Mouse (Mus musculus): ENCODE measurements around the gene Wdr26.

Wdr26 gene

DNA sequence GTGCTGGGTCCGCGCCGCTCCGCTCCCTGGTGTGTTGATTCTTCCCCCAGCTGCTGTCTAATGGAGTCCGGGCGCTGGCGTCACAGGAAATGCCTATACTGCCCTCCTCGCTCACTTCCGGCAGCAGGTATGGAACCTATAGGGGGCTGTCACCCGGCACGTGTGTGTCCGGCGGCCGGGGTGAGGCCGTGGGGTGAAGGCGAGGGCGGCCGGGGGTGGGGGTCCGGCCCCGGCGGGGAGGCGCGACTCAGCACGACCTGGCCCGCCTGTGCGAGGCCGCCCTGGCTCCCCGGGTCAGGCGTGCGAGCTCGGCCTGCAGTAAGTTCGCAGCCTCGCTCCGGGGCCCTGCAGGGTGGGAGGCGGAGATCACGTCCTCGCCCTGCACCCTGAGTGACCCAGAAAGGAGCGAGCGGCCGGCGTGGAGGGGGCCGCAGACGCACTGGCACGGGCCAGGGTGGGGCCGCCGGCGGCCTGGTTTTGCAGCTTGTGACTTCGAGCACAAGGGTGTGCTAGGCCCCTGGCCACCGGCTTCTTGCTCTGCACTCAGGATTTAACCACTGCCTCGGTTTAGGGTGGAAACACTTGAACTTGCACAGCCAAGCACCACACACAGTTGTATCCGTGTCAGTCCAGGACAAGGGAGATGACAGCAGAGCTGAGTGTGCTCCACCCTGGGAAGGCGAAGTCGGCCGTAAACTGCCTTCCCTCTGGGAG, at the start of gene Wdr26:
Gene Wdr26, minus strand, starts transcription at position 82 of the 714 bp plus-strand sequence.
- DNase-seq, result peak; percentile 94

DNA sequence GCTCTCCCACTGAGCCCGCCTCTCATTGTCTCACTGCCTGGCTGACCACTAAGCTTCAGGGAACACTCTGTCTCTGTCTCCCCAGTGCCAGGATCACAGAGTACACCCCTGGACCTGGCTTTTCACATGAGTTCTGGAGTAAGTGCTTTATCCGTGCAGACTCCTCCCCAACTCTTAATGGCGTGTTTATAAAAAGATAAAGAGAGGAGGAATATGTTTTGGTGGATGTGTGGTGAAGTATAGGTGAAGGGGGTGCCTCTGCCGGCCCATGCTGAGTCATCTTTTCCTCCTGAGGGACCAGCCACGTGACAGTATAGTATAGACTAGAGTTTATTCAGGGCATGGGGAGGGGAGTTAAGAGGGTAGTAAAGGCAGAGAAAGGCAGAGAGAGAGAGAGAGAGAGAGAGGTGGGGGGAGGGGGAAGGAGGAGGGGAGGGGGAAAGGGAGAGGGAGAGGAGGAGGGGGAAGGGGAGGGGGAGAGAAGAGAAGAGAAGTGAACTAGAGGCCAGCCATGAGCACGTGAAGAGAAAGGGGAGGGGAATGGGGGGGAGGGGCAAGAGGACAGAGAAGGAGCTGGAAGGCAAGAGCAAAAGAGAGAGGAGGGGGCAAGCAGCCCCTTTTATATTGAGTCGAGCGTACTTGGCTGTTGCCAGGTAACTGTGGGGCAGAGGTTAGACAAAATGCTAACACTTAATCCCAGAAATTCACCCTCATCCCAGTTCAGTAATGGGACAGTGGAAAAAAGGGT, 49.3 kb upstream of the Wdr26 start:
- peak; percentile 37 for DNase-seq

DNA sequence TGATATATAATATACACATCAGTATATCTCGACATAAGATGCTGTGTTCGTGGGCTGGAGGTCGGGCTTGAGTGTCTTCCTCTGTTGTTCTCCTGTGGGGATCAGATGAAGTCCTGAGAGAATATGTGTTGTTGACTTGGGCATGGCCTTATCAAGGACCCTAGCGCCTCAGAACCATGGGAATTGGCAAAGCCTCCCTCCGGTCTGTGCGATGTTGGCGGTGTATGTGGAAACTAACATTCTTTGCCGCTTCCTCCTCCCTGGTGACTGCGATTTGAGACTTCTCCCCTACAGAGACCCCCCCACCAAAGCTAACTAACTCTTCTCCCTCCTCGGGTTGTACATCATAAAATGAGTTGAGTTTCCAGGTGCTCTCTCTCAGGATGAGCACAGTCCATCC, 48.6 kb upstream of the Wdr26 start:
- no peak for DNase-seq

DNA sequence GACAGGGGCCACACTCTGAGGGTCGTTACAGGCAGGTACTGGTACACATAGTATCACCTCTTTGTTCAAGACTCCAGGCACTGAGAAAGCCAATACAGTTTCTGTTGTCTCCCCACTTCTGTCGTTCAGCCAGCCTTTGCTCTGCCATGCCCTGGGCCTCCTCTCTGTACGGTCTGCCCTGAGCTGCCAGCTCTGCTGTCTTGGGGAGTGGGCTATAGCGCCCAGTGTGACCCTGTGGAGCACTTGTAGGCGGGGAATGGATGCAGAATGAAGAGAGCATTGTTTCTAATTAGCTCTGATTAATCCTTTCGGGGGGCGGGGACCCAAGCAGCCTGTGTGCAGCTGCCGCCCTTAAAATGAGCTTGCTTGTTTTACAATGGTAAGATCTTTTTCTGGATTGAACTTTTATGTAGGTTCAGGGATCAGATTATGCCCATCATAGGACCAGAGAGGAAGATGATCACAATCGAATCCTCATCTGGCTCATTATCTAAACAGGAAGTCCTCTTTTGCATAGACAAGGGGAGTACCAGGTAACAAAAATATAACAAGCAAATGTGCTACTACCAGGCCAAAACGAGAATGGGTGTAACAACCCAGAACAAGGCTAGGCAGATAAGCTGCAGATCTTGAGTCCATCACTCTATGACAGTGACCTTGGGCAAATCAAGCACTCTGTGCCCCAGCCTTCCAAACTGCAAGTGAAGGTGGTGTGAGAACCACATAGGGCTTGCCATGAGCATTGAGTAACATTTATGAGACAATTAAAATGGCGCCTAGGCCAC, 48.0 kb upstream of the Wdr26 start:
- no peak for DNase-seq

DNA sequence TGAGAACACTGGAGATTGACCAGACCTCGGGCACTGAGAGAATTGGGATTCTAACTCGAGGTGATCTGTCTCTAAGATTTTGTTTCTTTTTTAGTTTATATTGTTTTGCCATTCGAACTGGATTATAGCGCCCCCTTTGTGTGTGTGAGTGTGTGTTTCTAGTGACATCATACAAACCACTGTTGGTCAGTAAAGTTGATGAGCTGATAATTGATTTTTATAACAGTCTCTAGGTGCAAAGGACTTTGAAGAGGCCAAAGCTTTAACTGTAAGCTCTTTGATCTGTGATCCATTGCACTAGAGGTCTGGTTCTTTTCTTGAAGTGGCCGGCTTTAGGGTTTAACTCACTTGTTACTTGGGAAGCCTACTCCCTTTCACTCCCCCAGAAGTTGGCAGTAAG, 47.3 kb upstream of the Wdr26 start:
- DNase-seq, result no peak

DNA sequence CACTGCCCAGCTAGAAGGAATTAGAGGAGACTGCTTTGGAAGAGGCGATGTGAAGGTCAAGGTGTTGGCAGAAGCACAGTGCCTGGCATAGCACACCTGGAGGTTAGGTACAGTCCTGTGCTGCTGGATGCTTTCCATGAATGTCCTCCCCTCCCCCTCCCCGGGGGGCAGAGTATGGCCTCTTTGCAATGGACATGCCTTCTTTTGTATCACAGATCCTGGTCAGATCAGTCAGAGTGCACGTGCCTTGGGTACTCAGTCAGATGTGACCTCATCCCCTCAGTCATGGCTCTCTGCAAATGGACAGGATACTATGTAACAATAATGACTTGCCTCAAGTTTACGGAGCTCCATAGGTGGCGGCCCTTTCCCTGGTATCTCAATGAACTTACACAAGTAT, 46.8 kb upstream of the Wdr26 start:
- no peak for DNase-seq

DNA sequence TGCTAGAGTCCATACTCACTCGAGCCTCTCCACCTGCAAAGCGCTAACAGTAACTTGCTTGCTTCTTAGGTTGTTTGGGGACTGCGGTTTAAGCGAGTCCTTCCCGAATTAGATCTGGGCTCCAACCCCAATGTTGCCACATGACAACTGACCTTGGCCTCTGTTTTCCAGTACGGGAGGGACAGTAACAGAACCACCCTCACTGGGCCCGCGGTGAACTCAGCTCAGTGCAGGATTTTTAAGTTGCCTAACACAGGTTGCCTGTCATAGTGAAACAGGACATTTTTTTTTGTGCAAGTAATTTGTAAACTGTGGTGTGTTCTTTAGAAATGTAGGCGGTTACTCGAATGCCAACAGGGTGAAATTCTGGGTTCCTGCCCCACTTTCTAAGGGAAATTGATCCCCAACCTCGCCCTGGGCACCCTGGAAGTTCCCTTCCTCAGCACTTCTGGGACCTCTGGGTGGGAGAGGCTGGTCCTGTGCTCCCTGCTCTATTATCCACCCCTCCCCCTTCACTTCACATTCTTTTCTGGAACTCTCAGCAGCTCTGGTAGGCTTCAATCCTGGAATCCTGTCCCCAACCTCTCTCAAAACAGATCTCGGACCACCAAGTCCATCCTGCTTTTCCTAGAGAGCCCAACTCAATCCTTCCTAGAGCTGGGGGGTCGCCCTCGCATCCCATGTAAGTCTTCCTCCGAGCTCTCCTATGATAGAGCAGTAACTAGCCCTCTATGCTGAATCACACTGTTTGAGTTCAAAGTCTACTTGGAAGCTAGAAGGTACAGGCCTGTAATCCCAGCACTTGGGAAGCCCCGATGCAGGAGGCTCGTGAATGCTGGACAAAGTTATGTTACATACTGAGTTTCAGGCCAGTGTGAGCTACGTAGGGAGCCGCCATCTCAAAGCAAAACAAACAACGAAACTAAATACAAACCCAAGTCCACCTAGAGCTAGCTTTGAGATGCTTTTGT, 46.1 kb upstream of the Wdr26 start:
- no peak for DNase-seq

DNA sequence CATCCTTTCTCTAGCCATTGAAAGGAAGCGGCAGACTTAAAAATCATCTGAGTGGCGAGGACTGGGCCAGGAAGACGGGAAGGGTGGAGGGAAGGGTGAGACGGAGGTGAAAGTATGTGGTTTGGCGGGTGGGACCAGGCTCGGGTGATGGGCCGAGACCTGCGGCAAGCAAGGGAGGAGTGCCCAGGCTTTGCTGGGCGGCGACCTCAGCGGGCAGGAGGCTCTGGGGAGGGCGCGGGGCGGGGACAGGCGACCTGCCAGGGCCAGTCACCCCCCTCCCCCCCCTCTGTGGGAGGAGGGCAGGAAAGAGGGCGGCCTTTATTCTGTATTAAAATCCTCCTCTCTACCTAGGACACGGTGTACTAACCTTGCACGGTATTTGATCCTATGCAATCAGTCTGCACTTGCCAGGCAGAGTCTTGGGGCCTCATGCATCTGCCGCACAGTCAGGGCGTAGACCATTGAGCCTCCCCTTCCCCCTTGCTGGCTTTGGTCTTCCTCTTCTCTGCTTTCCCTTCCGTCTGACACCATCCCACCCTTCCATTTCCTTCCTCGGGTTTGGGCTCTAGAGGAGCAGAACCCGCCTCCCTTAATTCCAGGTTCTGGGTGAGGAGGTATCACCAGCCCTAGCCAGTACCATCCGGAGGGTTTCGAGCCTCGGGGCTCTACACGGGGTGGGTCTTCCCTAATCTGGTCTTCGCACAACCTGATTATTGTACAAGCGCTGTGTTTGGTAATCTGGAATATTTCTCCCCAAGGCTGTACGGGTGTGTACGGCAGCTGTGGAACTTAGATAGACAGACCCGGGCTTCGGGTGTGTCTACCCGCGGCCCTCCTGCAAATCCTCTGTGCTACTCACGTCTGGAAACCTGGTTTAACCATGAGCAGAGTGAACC, 45.1 kb upstream of the Wdr26 start:
- peak; percentile 71 for DNase-seq

DNA sequence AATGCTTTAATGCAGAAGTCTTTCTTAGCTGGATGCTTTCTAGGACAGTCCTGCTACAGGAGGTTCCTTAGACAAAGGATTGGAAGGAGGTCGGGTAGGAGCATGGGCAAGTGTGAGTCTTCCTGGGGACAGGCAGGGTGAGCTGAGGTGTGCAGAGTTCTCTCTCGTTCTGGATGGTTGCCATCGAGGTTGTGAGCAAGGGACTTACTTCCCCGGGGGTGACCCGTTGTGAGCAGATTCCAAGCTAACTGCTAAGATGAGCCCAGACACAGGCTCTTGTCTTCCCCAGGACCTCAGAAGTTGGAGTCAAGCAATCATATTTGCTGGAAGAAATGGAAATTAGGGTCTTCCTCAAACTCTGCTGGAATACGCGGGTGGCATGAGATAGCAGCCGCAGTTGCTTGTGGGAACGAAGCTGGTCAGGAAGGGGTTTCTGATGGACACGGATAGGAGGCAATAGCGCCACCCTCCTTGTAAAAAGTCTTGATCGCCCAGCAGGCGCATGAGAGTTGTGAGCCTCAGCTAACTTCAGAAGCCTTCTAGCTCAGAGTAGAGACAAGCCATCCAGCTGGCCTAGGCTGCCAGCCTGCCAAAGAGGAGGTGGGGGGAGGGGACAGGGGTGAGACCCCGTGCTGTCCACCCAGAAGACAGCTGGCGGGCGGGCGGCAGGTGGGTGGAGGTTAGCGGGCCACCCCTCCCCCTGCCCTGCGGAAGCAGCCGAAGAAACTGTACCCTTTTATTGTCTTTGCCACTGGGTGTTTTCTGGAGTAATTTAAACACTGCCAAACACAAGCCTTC, 44.3 kb upstream of the Wdr26 start:
- peak; percentile 85 for DNase-seq

DNA sequence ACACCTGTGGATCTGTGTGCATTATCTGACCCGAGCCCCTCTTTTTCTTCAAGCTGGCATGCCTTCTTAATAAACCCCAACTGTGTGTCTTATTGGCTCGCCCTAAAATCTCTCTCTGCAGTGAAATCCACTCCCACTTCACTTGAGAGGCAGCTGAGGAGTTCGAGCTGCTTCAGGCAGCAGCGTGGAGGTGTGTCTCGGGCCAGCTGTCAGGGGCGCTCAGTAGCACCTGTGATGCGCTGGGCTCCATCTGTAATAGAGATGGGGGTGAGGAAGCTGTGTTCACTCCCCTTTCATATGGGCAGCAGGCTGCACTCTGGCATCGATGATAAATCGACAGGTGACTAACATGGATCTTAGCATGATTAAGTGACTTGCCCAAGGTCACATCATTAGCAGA, 43.6 kb upstream of the Wdr26 start:
- DNase-seq, result no peak

DNA sequence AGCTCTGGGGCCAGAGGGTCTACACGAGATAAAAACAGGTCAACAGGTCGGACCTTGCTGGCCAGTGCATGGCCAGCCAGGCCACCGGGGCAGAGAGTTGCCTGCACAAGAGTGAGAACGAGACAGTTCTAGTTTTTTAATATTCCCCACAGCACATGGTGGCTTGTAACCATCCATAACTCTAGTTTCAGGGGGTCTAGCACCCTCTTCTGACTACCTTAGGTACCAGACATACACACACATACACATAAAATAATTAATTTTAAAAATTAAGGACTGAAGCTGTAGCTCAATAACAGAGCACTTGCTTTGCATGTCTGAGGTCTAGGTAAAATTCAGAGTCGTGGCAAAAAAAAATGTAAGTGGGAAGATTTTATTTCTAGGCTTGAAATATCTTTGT, 39.8 kb upstream of the Wdr26 start:
- no peak for DNase-seq

DNA sequence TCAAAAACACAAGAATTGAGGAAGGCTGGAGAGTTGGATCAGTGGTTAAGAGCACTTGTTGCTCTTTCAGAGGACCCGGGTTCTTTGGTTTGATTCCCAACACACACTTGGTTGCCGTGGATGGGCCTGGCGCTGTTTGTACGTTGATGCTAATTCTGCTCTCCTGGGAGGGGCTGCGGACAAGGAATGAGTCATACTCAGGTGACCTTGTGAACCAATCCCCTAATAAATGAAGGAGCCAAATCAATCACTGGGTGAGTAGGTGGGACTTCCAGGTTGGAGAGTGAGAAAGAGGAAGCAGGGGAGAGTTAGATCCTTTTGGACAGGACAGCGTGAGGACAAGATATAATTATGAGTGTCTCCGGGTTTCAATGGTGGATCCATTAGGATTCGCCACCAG, 39.2 kb upstream of the Wdr26 start:
- no peak for DNase-seq

DNA sequence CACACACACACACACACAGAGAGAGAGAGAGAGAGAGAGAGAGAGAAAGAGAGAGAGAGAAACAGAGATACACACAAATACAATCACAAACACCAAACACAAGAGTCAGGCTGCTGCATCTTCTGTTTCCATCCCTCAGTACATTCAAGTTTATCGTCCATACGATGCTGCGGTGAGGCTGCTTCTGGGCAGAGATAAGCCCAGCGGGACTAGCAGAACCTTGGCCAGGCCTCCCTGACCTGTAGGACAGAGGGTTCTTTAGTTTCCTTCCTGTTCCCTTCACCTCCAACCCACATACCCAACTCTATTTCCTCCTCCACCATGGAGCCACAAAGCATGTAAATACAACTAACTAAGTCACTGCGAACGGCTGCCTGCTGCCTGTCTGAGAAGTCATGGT, 37.7 kb upstream of the Wdr26 start:
- no peak for DNase-seq

DNA sequence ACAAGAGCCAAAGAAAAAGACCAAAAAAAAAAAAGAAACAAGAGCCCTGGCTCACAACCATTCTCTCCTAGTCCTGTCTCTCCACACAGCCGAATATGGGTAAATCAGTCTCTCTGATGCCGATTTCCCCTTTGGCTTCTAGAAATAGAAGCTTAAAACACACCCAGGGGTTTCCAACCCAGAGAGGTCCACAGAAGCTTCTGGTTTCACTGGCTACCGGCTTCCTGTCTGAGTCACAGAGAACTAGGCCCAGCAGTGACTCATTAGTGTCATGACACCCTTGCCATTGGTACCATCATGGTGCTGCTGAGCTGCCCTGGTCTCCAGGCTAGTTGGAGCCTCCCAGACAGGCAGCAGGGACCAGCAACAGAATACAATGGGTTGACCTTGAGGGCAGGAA, 35.4 kb upstream of the Wdr26 start:
- DNase-seq, result no peak

DNA sequence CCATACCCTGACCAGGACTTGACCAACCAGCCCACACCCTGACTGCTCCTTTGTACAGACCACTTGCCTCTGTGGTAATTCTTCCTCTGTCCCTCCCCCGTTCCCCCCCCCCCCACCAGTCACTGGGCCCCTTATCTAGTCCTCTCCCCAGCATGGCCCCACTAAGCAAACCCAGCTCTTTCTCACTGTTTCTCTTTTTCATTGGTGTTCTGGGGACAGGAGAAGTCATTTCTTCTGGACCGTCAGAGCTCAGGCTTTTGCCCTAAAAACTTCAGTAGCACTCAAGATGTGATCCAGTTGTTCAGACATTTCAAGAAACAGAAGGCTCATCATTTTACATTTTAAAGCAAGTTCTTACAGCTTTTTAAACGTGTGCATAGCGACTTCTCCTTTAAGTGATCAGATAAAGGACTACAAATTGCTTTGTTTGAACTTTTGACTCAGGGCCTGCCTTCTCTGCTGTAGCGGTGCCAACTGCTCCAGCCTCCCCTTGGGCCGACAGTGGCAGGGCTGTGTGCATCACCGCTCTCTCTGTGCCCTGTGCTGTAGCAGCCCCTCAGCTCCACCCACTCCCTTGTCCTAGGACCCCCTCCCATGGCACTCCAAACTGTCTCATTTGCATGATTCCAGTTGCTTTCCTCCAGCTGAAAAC, 34.8 kb upstream of the Wdr26 start:
- no peak for DNase-seq

DNA sequence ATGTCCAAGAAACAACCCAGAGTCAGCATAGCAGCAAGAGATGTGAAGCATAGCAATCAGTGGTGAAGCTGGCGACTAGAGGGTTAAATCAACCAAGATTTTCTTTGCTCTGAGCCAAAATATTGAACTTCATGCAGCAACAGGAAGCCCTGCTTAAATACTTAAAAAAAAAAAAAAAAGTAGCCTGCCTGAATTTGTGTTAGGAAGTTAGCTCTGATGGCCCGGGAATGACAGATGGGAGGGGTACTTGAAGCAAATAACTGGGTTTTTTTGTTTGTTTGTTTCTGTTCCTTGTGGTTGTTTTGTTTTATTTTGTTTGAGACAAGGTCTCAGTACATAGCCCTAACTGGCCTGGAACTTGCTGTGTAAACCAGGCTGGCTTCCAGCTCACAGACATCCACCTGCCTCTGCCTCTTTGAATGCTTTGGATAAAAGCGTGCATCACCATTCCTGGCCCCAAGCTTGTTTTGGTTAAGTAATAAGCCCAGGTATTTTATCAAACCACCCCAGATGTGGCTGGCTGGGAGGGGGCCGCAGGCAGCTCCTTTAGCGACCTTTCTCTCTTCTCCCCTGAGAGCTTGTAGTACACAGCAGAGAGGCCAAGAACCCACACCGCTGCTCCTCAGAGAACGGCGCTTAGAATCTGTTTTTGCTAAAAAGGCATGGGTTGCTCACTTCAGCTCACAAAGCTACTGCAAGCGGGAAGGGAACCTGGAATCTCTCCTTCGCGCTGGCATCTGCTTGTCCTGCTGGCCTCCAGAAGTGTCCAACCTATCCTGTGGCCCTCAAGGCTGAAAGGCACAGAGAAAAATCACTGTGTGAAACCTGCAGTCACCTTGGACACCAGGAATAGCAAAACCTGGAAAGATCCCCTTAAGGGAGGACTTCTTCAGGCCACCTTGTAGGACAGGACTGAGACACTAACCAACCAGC, 34.0 kb upstream of the Wdr26 start:
- DNase-seq, result no peak

DNA sequence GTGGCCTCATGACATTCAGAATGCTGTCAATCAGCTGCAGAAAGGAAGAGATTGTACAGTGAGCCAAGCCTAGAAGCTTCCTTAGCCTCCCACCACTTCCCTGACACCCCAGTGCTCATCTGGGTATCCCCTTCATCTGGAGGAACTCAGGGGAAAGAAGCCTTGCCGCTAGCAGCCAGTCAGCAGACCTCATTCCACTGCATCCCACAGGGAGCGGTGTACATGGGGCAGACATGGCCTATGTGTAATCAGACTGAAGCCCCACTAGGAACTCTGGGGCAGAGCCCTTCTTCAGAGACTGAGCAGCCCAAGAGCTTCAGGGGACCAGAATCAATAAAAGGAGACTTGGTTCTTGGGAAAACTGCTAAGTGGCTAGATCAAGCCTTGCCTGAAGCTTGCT, 33.3 kb upstream of the Wdr26 start:
- DNase-seq, result no peak

DNA sequence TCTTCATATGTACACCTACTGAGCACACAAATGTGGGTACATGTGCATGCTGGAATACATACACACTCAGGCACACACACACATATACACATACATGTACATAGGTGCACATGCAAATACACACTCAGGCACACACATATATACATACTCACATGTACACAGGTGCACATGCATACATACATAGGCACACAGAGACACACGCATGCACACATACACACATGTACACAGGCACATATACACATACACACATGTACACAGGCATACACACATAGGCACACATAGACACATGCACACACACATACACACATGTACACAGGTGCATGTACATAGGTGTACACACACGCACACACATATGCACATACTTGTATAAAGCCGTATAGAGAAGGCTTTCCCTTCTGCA, 29.4 kb upstream of the Wdr26 start:
- DNase-seq, result no peak

DNA sequence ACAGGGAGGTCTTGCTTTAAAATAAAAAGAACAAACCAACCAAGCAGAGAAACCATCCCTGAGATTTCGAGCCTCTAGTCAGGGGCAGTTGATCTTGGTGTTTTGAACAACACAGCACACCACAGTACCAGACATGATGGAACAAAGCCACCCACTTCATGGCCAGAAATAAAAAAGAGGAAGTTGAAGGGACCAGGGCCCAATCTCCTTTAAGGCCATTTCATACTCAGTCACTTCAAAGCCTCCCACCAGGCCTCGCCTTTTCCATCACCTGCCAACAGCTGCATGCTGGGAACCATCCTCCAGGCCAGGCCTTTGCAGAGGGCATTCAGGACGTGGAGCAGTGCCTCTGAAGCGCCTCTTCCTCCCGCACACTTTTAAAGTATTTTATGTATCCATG, 25.5 kb upstream of the Wdr26 start:
- DNase-seq, result no peak

All from embryo, embryonic 11 days (tissue).